Mouse (Mus musculus): Measurements from ENCODE around the gene Gsn.

DNA sequence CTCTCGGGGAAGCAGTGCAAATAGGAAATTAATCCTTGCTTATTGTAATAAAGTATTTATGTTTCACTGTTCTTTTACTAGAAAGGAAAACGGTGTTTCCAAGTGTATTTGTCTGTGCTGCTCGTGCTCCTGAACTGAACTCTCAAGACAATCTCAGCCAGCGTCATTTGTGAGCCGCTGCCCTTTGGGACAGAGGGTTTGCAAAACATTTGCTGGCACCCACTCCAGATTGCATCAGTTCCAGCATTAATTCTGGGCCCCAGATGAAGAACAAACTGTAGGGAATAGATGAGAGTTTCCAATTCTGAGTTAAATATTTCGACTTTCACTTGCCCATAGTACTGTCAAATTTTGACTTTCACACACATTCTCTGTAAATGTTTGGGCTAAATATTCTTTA, 82.5 kb downstream of the Gsn start:
- no peak for TF ChIP-seq CTCF (conservative IDR thresholded peaks at IDR 0.05 in 1 of 2, IDR thresholded peaks at IDR 0.05 in 1 of 2; ENCODE audit: low read depth in 2 of 2, low read length in 2 of 2)
- no peak for TF ChIP-seq NRF1 (IDR thresholded peaks at IDR 0.05; ENCODE audit: low read depth, low read length)
- TF ChIP-seq MAFK (IDR thresholded peaks at IDR 0.05; ENCODE audit: insufficient replicate concordance, low read length): no peak
